Mouse (Mus musculus) hindbrain, embryonic 11.5 days (tissue): ENCODE measurements around the gene Usp9x. TPM values are rescaled to one million over a fixed set of nuclear protein-coding genes. Genes with fewer than 3 reads are reported as not detected.

ENCODE experiments used
- ATAC-seq: fragments of 200-750 bp; cut with Nextera tagmentation; 2 replicates; pipeline ENCODE4 v1.8.0; 2017; ENCODE audit warnings: mild to moderate bottlenecking, moderate TSS enrichment, moderate library complexity; ENCODE audit not compliant: low FRiP score
- DNase-seq: peaks from one replicate; pipeline ENCODE4 v3.0.0-alpha.2; 2015; ENCODE audit warnings: low spot score
- H3K27ac ChIP-seq: fragments of 300-500 bp; sonication (generic); 2 replicates; pipeline ENCODE4 v1.5.1; 2014; ENCODE audit warnings: mild to moderate bottlenecking, low read depth, low read length
- H3K27me3 ChIP-seq: fragments of 300-500 bp; sonication (generic); 2 replicates; pipeline ENCODE4 v1.6.1; 2014; ENCODE audit warnings: mild to moderate bottlenecking, low read length, moderate library complexity, mixed read lengths; ENCODE audit not compliant: control insufficient read depth, insufficient read depth
- H3K36me3 ChIP-seq: fragments of 300-500 bp; sonication (generic); 2 replicates; pipeline ENCODE4 v1.6.1; 2014; ENCODE audit warnings: mild to moderate bottlenecking, low read length, moderate library complexity, mixed read lengths; ENCODE audit not compliant: control insufficient read depth, insufficient read depth
- H3K4me1 ChIP-seq: fragments of 300-500 bp; sonication (generic); replicated peaks from 2 replicates; pipeline ENCODE4 v1.6.1; 2014; ENCODE audit warnings: low read length, mixed read lengths; ENCODE audit not compliant: control insufficient read depth, insufficient read depth
- H3K4me2 ChIP-seq: fragments of 300-500 bp; sonication (generic); replicated peaks from 2 replicates; pipeline ENCODE4 v1.6.1; 2014; ENCODE audit warnings: mild to moderate bottlenecking, low read depth, low read length
- H3K4me3 ChIP-seq: fragments of 300-500 bp; sonication (generic); 2 replicates; pipeline ENCODE4 v1.5.1; 2014; ENCODE audit warnings: low read depth, low read length
- H3K9ac ChIP-seq: fragments of 300-500 bp; sonication (generic); 2 replicates; pipeline ENCODE4 v1.6.1; 2014; ENCODE audit warnings: low read depth, low read length
- H3K9me3 ChIP-seq: fragments of 300-500 bp; sonication (generic); 2 replicates; pipeline ENCODE4 v1.6.1; 2016; ENCODE audit warnings: low read length; ENCODE audit not compliant: control insufficient read depth
- WGBS: fragments of 180-500 bp; shearing (Covaris S2); extraction: QIAGEN DNeasy Blood & Tissue Kit; methylation state at CpG from one replicate; pipeline ENCODE4 v1.1.7; 2014; 5-methylcytosine and 5-hydroxymethylcytosine counted together
- polyA plus RNA-seq: library from polyadenylated mRNA; unstranded; fragments of >200 nt; fragmentation: Nextera tagmentation; extraction: Ambion mirVana; gene quantifications from 2 replicates; pipeline ENCODE4 v1.2.1, GENCODE M21; 2014

Gene Usp9x
- polyA plus RNA-seq, 1 experiment from 2014 or later, result 83.6 TPM

DNA sequence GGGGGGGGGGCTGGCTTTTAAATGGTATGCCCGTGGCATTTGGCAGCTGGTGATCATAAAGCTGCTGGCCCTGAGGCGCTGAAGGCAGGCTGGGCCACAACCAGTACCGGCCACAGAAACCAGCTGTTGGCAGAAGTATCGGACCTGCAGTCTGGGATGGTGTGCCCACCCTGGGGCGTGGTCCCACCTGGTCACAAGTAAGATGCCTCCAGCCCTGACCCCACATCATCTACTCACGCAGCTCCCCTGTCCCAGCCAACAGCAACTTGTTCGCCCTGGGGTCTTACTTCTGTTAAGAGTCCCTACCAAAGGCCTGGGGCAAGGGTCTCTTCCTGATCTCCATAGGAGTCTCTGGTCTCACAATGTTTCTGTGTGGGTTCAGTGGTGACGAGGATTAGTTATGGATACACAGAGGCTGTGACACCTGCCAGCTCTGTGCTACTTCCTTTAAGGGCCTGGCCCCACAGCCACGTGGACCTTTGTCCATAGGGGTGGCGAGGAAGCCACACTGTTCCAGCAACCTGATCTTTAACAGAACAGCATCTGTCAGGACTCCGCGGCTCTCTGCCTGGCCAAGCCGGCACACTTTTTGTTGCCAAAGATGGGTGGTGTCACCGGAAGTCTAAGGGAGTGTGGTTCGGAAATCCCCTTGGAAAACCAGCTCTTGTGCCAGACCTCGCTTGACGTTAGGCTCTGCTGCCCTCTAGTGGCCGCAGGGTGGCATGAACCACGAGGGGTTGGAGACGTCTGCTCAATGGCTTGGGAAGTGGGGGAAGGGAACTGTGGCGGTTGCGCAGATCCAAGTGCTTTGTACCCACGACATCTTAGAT, 136.4 kb downstream of the Usp9x start:
- ATAC-seq (peak; percentile 91), DNase-seq (peak; percentile 94)
- no peaks in the 10 kb centered on the region for H3K9me3 ChIP-seq
- WGBS, result 25% methylated on average over 23 of the region's 23 CpGs
- H3K27ac ChIP-seq, result no peak overlapping the region
- H3K36me3 ChIP-seq, result no peaks in the 10 kb centered on the region
- no peaks in the 10 kb centered on the region for H3K4me1 ChIP-seq
- peak overlapping the region; percentile 38 for H3K4me2 ChIP-seq
- H3K27me3 ChIP-seq, result peaks cover 3% of the 10 kb centered on the region; the same call in 1 of the 2 replicates
- 0 out of 2 replicates have a peak overlapping the region, but pooled peaks have one; percentile 40 for H3K9ac ChIP-seq
- no peak overlapping the region for H3K4me3 ChIP-seq

DNA sequence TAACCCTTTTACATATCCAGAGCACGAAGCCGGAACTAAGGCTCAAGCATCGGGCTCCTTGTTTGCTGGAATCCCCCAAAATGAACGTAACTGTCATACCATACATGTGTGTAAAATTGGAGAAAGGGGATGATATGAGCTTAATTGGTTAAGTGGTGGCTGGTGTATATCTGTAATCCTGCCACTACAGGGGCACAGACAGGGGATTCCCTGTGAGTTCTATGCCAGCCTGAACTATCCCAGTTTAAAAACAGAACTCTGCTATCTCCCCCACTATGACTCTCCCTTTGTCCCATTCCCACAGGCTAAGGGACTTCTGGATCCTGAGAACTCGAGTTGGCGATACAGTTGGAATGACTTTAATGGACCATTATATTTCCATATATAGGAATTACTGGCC, 137.1 kb downstream of the Usp9x start:
- peaks cover 3% of the 10 kb centered on the region; the same call in 1 of the 2 replicates for H3K27me3 ChIP-seq
- H3K9me3 ChIP-seq, result no peaks in the 10 kb centered on the region
- peak overlapping the region; percentile 40; the same call in 1 of the 2 replicates for H3K9ac ChIP-seq
- ATAC-seq (peak; percentile 28), DNase-seq (no peak)
- no peaks in the 10 kb centered on the region for H3K4me1 ChIP-seq
- no peak overlapping the region for H3K27ac ChIP-seq
- no peak overlapping the region for H3K4me3 ChIP-seq
- H3K4me2 ChIP-seq, result peak overlapping the region; percentile 38
- WGBS, result 38% methylated on average over 6 of the region's 6 CpGs
- no peaks in the 10 kb centered on the region for H3K36me3 ChIP-seq

GRCm38 (mm10) chrX:13214275-13214674, 143.0 kb downstream of the Usp9x start:
- Histone ChIP-seq H3K36me3 (no peaks in the 10 kb centered on the region), H3K9me3 (no peaks in the 10 kb centered on the region), H3K9ac (no peak overlapping the region), H3K4me3 (no peak overlapping the region), H3K27ac (no peak overlapping the region), H3K4me1 (no peaks in the 10 kb centered on the region), H3K4me2 (no peak overlapping the region), H3K27me3 (peaks cover 3% of the 10 kb centered on the region; the same call in 1 of the 2 replicates)
- no peak for ATAC-seq
- 72% methylated on average over 1 of the region's 1 CpGs for WGBS
- peak; percentile 43 for DNase-seq

Other genes starting within 250 kb of the Usp9x start
- gene Ddx3x, start 209.5 kb downstream of the Usp9x start, polyA plus RNA-seq, result 177 and 200 TPM in 2 replicates